Mouse (Mus musculus) hindbrain, embryonic 15.5 days (tissue): ENCODE measurements at regions not wholly inside any gene's neighbourhood (a gene's known extent, or its start where the extent isn't known, plus 50 kb on each side); places are given as distances from the start of the nearest gene placed in this dataset.

Source experiments
- ATAC-seq: fragments of 200-750 bp; cut with Nextera tagmentation; 2 replicates; pipeline ENCODE4 v1.8.0; 2017; ENCODE audit warnings: low read depth, moderate number of reproducible peaks, moderate TSS enrichment; ENCODE audit not compliant: low FRiP score
- H3K27ac ChIP-seq: fragments of 300-500 bp; sonication (generic); replicated peaks from 2 replicates; pipeline ENCODE4 v1.5.1; 2015; ENCODE audit warnings: mild to moderate bottlenecking, inconsistent platforms
- H3K27me3 ChIP-seq: fragments of 300-500 bp; sonication (generic); 2 replicates; pipeline ENCODE4 v1.6.1; 2015; ENCODE audit warnings: control low read depth, inconsistent platforms
- H3K36me3 ChIP-seq: fragments of 300-500 bp; sonication (generic); 2 replicates; pipeline ENCODE4 v1.6.1; 2015; ENCODE audit warnings: control low read depth, inconsistent platforms
- H3K4me1 ChIP-seq: fragments of 300-500 bp; sonication (generic); replicated peaks from 2 replicates; pipeline ENCODE4 v1.6.1; 2015; ENCODE audit warnings: control low read depth, inconsistent platforms
- H3K4me2 ChIP-seq: fragments of 300-500 bp; sonication (generic); 2 replicates; pipeline ENCODE4 v1.6.1; 2015; ENCODE audit warnings: moderate library complexity, mild to moderate bottlenecking, inconsistent platforms
- H3K4me3 ChIP-seq: fragments of 300-500 bp; sonication (generic); 2 replicates; pipeline ENCODE4 v1.5.1; 2015; ENCODE audit warnings: mild to moderate bottlenecking, inconsistent platforms
- H3K9ac ChIP-seq: fragments of 300-500 bp; sonication (generic); 2 replicates; pipeline ENCODE4 v1.6.1; 2015; ENCODE audit warnings: inconsistent platforms
- H3K9me3 ChIP-seq: fragments of 300-500 bp; sonication (generic); 2 replicates; pipeline ENCODE4 v1.6.1; 2016; ENCODE audit warnings: control low read depth, inconsistent platforms
- WGBS: fragments of 180-500 bp; shearing (Covaris S2); methylation state at CpG from one replicate; pipeline ENCODE4 v1.1.7; 2015; 5-methylcytosine and 5-hydroxymethylcytosine counted together

GRCm38 (mm10) chr12:25289381-25289780 is 192.4 kb upstream of the Id2 start:
- no peak overlapping the region for H3K27ac ChIP-seq
- H3K9ac ChIP-seq: no peak overlapping the region
- no peak for ATAC-seq
- H3K4me2 ChIP-seq: no peak overlapping the region
- H3K4me3 ChIP-seq: no peak overlapping the region
- H3K9me3 ChIP-seq: no peaks in the 10 kb centered on the region
- WGBS: 91% methylated on average over 2 of the region's 2 CpGs
- H3K27me3 ChIP-seq: no peaks in the 10 kb centered on the region
- H3K4me1 ChIP-seq: no peaks in the 10 kb centered on the region
- no peaks in the 10 kb centered on the region for H3K36me3 ChIP-seq

- no peaks in the 10 kb centered on the region for H3K36me3 ChIP-seq
- no peaks in the 10 kb centered on the region for H3K9me3 ChIP-seq
- no peak overlapping the region for H3K27ac ChIP-seq
- H3K27me3 ChIP-seq: no peaks in the 10 kb centered on the region
- H3K4me3 ChIP-seq: no peak overlapping the region
- no peak overlapping the region for H3K9ac ChIP-seq
- no peak overlapping the region for H3K4me2 ChIP-seq
- 88% methylated on average over 3 of the region's 3 CpGs for WGBS
- H3K4me1 ChIP-seq: no peaks in the 10 kb centered on the region
- ATAC-seq: no peak
Observed at GRCm38 (mm10) chr12:25283808-25284207, 186.9 kb upstream of the Id2 start.

DNA sequence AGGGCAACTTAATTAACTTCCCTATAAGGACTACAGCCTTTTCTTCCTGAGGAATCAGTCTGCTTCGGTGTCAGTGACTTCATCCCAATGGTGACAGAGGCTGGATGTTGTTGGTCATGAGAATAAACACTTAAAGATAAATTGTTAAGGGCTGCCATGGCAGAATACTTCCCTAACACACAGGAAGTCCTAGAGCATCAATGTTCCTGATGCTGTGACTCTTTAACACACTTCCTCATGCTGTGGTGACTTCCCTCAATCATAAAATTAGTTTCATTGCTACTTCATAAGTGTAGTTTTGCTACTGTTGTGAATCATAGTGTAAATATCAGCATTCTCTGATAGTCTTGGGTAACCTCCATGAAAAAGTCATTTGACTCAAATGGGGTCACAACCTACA is 184.5 kb upstream of the Id2 start:
- no peak overlapping the region for H3K27ac ChIP-seq
- no peaks in the 10 kb centered on the region for H3K9me3 ChIP-seq
- no peak overlapping the region for H3K4me3 ChIP-seq
- 64% methylated on average over 1 of the region's 1 CpGs for WGBS
- no peaks in the 10 kb centered on the region for H3K27me3 ChIP-seq
- no peak for ATAC-seq
- H3K36me3 ChIP-seq: no peaks in the 10 kb centered on the region
- H3K4me2 ChIP-seq: no peak overlapping the region
- H3K9ac ChIP-seq: no peak overlapping the region
- no peaks in the 10 kb centered on the region for H3K4me1 ChIP-seq

- Histone ChIP-seq H3K9ac (no peak overlapping the region), H3K27me3 (no peaks in the 10 kb centered on the region), H3K4me2 (no peak overlapping the region), H3K9me3 (no peaks in the 10 kb centered on the region), H3K27ac (no peak overlapping the region), H3K4me3 (no peak overlapping the region), H3K36me3 (no peaks in the 10 kb centered on the region), H3K4me1 (peaks cover 8% of the 10 kb centered on the region; the same call in 1 of the 2 replicates)
- WGBS: 67% methylated on average over 6 of the region's 6 CpGs
- no peak for ATAC-seq
Observed at GRCm38 (mm10) chr12:25273631-25274305, 176.8 kb upstream of the Id2 start.

DNA sequence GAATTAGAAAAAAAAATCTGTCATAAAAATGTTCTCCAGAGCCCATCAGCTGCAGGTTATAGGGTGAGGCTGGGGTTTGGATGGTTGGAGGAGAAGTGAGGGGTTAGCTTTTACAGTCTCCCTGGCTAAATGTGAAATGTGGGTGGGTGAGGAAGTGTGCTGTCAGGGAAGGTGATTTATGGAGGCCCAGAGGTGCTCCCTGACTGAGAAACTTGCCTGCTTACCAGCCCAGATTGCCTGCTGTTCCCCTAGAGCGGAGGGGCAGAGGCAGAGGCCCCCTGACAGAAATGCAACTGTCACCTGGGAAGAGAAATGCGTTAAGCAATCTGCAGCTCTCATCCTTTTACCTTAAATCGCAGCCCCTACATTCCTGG is 175.8 kb upstream of the Id2 start:
- H3K27ac ChIP-seq: no peak overlapping the region
- no peaks in the 10 kb centered on the region for H3K36me3 ChIP-seq
- no peak overlapping the region for H3K4me2 ChIP-seq
- H3K9me3 ChIP-seq: no peaks in the 10 kb centered on the region
- H3K4me1 ChIP-seq: peaks cover 8% of the 10 kb centered on the region; the same call in 1 of the 2 replicates
- whole genome bisulfite sequencing: 51% methylated on average over 3 of the region's 3 CpGs
- no peak overlapping the region for H3K9ac ChIP-seq
- ATAC-seq: no peak
- no peaks in the 10 kb centered on the region for H3K27me3 ChIP-seq
- H3K4me3 ChIP-seq: no peak overlapping the region

DNA sequence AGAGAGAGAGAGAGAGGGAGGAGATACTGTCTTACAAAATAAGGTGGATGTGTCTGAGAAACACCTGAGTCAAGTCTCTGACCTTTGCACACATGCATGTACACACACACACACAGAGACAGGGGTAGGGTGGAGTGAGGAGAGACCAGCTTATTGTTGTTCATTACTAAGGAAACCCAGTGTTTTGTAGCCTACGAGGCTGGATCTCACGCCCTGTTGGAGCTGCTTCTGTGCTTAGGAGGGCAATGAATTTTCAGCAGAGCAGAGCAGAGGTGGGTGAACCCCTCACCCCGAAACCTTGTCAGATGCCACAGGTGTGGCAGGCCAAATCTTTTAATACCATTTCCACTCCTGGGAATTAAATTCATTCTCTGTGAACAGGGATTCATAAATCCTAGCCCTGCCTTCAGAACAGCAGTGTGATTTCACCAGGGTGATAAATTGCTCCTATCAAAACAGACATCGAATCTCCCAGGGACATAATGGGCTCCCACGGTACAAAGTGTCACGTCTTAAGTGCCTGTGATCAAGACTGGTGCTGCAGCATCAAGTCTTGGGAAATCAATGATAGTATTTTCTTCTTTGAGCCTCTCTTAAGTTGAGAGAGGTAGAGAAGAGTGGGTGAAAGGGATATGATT is 175.3 kb upstream of the Id2 start:
- no peak overlapping the region for H3K9ac ChIP-seq
- no peaks in the 10 kb centered on the region for H3K27me3 ChIP-seq
- peak; percentile 54; the same call in 1 of the 2 replicates for ATAC-seq
- no peak overlapping the region for H3K4me2 ChIP-seq
- no peaks in the 10 kb centered on the region for H3K36me3 ChIP-seq
- H3K27ac ChIP-seq: no peak overlapping the region
- no peaks in the 10 kb centered on the region for H3K9me3 ChIP-seq
- no peak overlapping the region for H3K4me3 ChIP-seq
- H3K4me1 ChIP-seq: peaks cover 8% of the 10 kb centered on the region; the same call in 1 of the 2 replicates
- WGBS: 34% methylated on average over 6 of the region's 6 CpGs

DNA sequence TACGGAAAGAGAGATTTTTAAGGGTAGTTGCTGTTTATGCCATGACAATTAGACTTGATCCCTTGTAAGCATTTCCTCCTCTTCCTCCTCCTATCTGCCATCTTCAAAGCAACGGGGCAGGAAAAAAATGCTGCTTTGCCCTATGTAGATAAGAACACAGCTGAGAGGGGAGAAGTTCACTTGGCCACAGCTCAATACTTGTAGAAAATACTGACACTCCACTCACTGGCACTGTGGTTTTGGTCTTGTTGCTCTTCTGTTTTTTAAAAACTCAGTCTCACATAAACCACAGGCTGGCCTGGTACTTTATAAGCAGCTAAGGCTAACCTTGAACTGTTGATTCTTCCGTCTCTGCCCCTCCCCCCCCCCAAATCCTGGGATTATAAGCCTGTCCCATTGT is 172.9 kb upstream of the Id2 start:
- no peaks in the 10 kb centered on the region for H3K36me3 ChIP-seq
- no peaks in the 10 kb centered on the region for H3K9me3 ChIP-seq
- no peak overlapping the region for H3K27ac ChIP-seq
- no peak overlapping the region for H3K4me3 ChIP-seq
- H3K4me1 ChIP-seq: peaks cover 14% of the 10 kb centered on the region
- H3K9ac ChIP-seq: no peak overlapping the region
- no peak overlapping the region for H3K4me2 ChIP-seq
- H3K27me3 ChIP-seq: no peaks in the 10 kb centered on the region
- no peak for ATAC-seq
- WGBS: 86% methylated on average over 3 of the region's 3 CpGs

DNA sequence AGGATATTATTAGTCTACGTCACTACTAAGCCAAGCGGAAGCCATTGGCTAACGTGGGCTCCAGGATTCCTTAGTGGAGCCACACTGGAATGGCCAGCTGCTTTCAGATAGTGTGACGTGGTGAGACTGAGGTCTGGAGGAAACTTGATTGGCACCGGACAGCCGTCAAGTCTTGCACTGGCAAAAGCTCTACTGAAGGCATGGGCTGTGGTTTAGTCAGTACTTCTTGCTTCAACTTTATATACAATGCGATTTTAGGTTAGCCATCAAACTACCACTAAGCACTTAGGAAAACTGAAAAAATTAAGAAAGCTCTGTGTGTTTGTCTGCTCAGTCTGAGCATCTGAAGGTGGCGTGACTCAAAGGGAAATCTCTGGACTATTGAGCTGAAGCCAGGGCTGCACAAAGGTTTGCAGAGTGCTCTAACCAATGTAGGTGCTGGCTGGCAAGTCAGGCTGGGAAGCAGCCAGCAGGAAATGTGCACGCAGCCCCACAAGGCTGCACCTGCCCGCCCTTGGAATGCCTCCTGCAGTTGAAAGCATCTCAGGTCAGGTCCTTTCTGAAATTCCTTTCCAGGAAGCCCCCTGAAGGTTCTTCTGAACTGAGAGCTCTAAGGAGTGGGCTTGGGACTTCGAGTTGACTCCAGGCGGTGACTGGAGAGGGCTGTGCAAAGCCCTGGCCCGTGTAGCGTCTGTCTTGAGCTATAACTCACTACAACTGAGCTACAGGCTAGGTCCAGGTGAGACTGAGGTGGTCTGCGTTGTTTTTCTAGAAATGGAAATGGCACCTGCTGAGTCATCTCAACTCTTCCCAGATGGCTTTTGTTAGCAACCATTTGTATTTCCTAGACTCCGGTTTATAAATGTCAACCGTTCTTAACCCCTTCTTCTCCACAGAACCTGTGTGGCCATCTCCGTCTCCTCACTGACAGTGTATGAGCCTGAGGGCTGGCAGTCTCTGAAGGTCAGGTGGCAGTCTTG is 172.2 kb upstream of the Id2 start:
- no peak for ATAC-seq
- Histone ChIP-seq H3K4me1 (peaks cover 14% of the 10 kb centered on the region), H3K27me3 (no peaks in the 10 kb centered on the region), H3K4me2 (no peak overlapping the region), H3K9me3 (no peaks in the 10 kb centered on the region), H3K27ac (no peak overlapping the region), H3K4me3 (no peak overlapping the region), H3K36me3 (no peaks in the 10 kb centered on the region), H3K9ac (no peak overlapping the region)
- 77% methylated on average over 18 of the region's 18 CpGs for WGBS

DNA sequence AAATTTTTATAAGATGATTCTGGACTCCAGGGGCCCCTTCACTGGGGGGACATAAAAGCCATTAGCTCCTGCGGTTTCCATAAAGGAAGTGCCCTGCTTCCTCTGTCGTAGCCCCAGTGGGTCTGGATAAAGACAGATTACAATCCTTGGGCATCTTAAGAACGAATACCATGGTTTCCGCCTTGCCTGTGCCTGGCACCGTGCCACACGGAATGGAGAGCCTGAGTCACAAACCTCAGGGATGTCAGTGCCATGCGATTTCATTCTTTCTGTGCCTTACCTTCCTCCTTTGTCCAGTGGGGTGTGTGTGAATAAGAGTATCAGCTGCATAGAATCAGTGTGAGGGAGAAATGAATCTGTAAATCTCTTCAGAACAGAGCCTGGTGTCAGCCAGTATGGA is 171.4 kb upstream of the Id2 start:
- H3K4me1 ChIP-seq: peaks cover 14% of the 10 kb centered on the region
- ATAC-seq: no peak
- no peaks in the 10 kb centered on the region for H3K36me3 ChIP-seq
- no peak overlapping the region for H3K9ac ChIP-seq
- no peak overlapping the region for H3K27ac ChIP-seq
- WGBS: 76% methylated on average over 7 of the region's 7 CpGs
- no peak overlapping the region for H3K4me3 ChIP-seq
- no peaks in the 10 kb centered on the region for H3K9me3 ChIP-seq
- H3K27me3 ChIP-seq: no peaks in the 10 kb centered on the region
- H3K4me2 ChIP-seq: no peak overlapping the region

GRCm38 (mm10) chr12:25267572-25268115 is 170.7 kb upstream of the Id2 start:
- Histone ChIP-seq H3K4me1 (peaks cover 12% of the 10 kb centered on the region), H3K36me3 (no peaks in the 10 kb centered on the region), H3K27me3 (no peaks in the 10 kb centered on the region), H3K4me3 (no peak overlapping the region), H3K27ac (no peak overlapping the region), H3K4me2 (no peak overlapping the region), H3K9ac (no peak overlapping the region), H3K9me3 (no peaks in the 10 kb centered on the region)
- ATAC-seq: no peak
- WGBS: 94% methylated on average over 13 of the region's 13 CpGs

- H3K9ac ChIP-seq: no peak overlapping the region
- no peaks in the 10 kb centered on the region for H3K9me3 ChIP-seq
- no peaks in the 10 kb centered on the region for H3K36me3 ChIP-seq
- no peak for ATAC-seq
- no peak overlapping the region for H3K27ac ChIP-seq
- H3K4me2 ChIP-seq: no peak overlapping the region
- WGBS: 67% methylated on average over 17 of the region's 17 CpGs
- no peak overlapping the region for H3K4me3 ChIP-seq
- H3K4me1 ChIP-seq: peaks cover 6% of the 10 kb centered on the region
- H3K27me3 ChIP-seq: no peaks in the 10 kb centered on the region
Observed at GRCm38 (mm10) chr12:25266701-25267571, 170.0 kb upstream of the Id2 start.
